Mouse (Mus musculus) midbrain, embryonic 11.5 days (tissue): Measurements from ENCODE around the gene Sox18. TPM values are rescaled to one million over a fixed set of nuclear protein-coding genes. Genes with fewer than 3 reads are reported as not detected.

ENCODE experiments used
- ATAC-seq: fragments of 200-750 bp; cut with Nextera tagmentation; 2 replicates; pipeline ENCODE4 v1.8.0; 2017; ENCODE audit warnings: moderate TSS enrichment, moderate library complexity; ENCODE audit not compliant: low FRiP score
- DNase-seq: peaks from one replicate; pipeline ENCODE4 v3.0.0; 2015; ENCODE audit warnings: low spot score; ENCODE audit errors: missing footprints
- H3K27ac ChIP-seq: fragments of 300-500 bp; sonication (generic); 2 replicates; pipeline ENCODE4 v1.5.1; 2014; ENCODE audit warnings: low read depth, low read length
- H3K27me3 ChIP-seq: fragments of 300-500 bp; sonication (generic); 2 replicates; pipeline ENCODE4 v1.6.1; 2014; ENCODE audit warnings: mild to moderate bottlenecking, low read length, moderate library complexity, mixed read lengths; ENCODE audit not compliant: control insufficient read depth, insufficient read depth
- H3K36me3 ChIP-seq: fragments of 300-500 bp; sonication (generic); 2 replicates; pipeline ENCODE4 v1.6.1; 2014; ENCODE audit warnings: mild to moderate bottlenecking, low read length, moderate library complexity, mixed read lengths; ENCODE audit not compliant: control insufficient read depth, insufficient read depth
- H3K4me1 ChIP-seq: fragments of 300-500 bp; sonication (generic); 2 replicates; pipeline ENCODE4 v1.6.1; 2014; ENCODE audit warnings: low read length; ENCODE audit not compliant: control insufficient read depth, insufficient read depth
- H3K4me2 ChIP-seq: fragments of 300-500 bp; sonication (generic); 2 replicates; pipeline ENCODE4 v1.6.1; 2014; ENCODE audit warnings: mild to moderate bottlenecking, moderate library complexity
- H3K4me3 ChIP-seq: fragments of 300-500 bp; sonication (generic); 2 replicates; pipeline ENCODE4 v1.5.1; 2014; ENCODE audit warnings: low read depth, low read length
- H3K9ac ChIP-seq: fragments of 300-500 bp; sonication (generic); 2 replicates; pipeline ENCODE4 v1.6.1; 2014; ENCODE audit warnings: low read length
- H3K9me3 ChIP-seq: fragments of 300-500 bp; sonication (generic); 2 replicates; pipeline ENCODE4 v1.6.1; 2016; ENCODE audit warnings: low read length; ENCODE audit not compliant: control insufficient read depth
- WGBS: fragments of 180-500 bp; shearing (Covaris S2); extraction: QIAGEN DNeasy Blood & Tissue Kit; methylation state at CpG from one replicate; pipeline ENCODE4 v1.1.7; 2014; 5-methylcytosine and 5-hydroxymethylcytosine counted together
- polyA plus RNA-seq: library from polyadenylated mRNA; unstranded; fragments of >200 nt; fragmentation: Nextera tagmentation; extraction: Ambion mirVana; gene quantifications from 2 replicates; pipeline ENCODE4 v1.2.1, GENCODE M21; 2014

Gene Sox18
- polyA plus RNA-seq, 1 experiment from 2014 or later, result 14.6 TPM

DNA sequence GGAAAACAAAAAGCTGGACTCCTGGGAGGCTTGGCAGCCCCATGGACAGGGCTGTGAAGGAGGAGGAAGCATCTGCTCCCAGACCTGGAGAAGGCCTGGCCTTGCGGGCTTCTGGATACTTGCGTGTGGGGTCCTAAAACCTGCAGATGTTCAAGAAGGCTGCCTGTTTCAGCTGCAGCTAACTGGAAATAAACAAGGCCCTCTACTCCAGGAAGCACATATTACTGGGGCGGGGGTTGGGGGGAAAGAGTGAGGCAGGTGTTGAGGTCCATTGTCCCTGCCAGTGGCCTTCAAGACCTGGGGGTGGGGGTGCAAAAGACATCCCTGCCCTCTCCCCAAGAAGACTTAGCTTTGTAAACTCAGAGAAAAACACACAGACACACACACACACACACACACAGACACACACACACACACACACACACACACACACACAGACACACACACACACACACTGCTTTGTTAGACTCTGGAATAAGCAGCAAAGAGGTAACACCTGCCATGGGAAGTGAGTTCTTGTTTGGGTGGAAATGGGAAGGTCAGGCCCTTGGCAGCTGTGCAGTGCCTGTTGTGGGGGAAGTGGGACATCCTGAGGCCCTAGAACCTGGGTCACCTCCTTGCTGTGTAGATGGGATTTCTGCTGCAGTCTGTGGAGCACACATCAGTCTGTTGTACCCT lies 8.7 kb downstream of the Sox18 start:
- Histone ChIP-seq H3K4me3 (no peak overlapping the region), H3K4me2 (no peak overlapping the region), H3K27ac (no peak overlapping the region), H3K4me1 (no peaks in the 10 kb centered on the region), H3K36me3 (no peaks in the 10 kb centered on the region; the same call in 1 of the 2 replicates), H3K9me3 (no peaks in the 10 kb centered on the region), H3K9ac (no peak overlapping the region), H3K27me3 (no peaks in the 10 kb centered on the region)
- DNase-seq (no peak), ATAC-seq (no peak)
- WGBS, result 83% methylated on average over 3 of the region's 3 CpGs

DNA sequence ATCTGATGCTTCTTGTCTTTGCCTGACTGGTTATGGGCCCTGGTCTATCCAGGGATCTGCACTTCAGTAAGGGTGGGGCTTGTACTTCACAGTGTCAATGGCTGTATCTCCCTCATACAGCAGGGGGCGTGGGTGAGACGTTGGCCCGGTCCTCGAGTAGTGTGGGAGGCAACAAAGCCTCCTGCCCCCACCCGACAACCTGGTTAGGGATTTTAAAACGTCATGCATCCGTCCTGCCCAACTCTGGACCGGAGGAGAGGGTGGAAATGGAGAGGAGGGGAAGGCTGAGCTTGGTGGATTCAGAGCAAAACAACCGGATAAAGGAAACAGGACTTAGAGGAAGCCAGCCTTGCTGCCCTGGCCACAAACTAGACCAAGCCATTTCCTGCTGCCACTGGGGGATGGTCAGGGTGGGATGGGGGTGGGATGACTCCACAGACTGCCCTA lies 11.8 kb downstream of the Sox18 start:
- Histone ChIP-seq H3K4me3 (no peak overlapping the region), H3K27ac (no peak overlapping the region), H3K4me2 (no peak overlapping the region), H3K36me3 (peaks cover 6% of the 10 kb centered on the region; the same call in 1 of the 2 replicates), H3K4me1 (no peaks in the 10 kb centered on the region), H3K27me3 (no peaks in the 10 kb centered on the region), H3K9me3 (no peaks in the 10 kb centered on the region), H3K9ac (no peak overlapping the region)
- peak; percentile 85 for ATAC-seq
- DNase-seq, result peak; percentile 90
- WGBS, result 10% methylated on average over 9 of the region's 9 CpGs

DNA sequence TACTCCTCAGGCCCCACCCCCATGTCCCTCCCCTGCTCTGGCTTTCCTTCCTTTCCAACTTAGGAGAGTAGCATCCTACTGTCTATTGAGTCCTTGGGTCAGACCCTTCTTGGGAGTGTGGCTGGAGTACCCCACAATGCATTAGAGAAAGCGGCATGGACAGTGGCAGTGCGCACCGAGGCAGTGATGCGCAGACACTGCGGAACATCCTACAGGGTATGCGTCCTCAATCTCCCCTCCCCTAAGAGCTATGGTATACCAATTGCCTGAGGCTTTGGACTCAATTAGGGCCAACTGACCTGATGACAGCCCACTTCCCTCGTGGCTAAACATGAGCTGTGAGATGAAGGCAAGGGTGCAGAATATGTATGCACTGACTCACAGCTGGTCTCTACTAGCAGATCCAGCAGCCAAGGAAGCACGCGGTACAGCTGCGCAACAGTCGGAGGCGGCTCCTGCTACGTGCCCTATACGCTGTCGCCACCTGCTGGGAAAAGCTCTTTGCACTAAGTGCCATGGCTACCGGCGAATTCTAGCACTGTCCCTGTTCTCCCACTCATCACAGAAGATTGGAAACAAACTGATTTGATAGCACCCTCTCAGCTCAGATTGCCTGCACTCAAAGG lies 12.4 kb downstream of the Sox18 start:
- Histone ChIP-seq H3K27me3 (no peaks in the 10 kb centered on the region), H3K4me1 (no peaks in the 10 kb centered on the region), H3K4me2 (no peak overlapping the region), H3K36me3 (peaks cover 6% of the 10 kb centered on the region; the same call in 1 of the 2 replicates), H3K27ac (no peak overlapping the region), H3K9ac (no peak overlapping the region), H3K9me3 (no peaks in the 10 kb centered on the region), H3K4me3 (no peak overlapping the region)
- ATAC-seq, result peak; percentile 55; the same call in 1 of the 2 replicates
- peak; percentile 85 for DNase-seq
- 33% methylated on average over 17 of the region's 17 CpGs for WGBS

DNA sequence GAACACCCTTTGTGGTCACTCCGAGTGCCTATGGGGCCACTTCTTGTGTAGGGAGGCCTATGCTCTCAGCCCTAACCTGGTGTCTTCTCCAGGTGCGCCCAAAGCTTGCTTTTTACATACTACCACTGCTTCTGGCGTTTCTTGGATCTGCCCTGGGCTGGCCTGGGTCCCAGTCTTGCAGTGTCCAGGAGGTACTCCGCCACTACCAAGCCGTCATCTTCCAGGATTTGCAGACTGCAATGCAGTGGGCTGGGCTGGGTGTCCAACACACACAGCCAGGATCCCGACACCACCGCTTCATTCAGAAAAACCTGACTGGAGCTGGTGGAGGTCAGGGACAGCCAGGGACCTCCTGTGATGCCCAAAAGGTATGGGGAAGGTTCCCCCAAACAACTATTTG lies 12.9 kb downstream of the Sox18 start:
- no peak for DNase-seq
- Histone ChIP-seq H3K36me3 (peaks cover 6% of the 10 kb centered on the region; the same call in 1 of the 2 replicates), H3K4me1 (no peaks in the 10 kb centered on the region), H3K9ac (no peak overlapping the region), H3K9me3 (no peaks in the 10 kb centered on the region), H3K4me3 (no peak overlapping the region), H3K27ac (no peak overlapping the region), H3K4me2 (no peak overlapping the region), H3K27me3 (no peaks in the 10 kb centered on the region)
- no peak for ATAC-seq
- WGBS, result 83% methylated on average over 7 of the region's 7 CpGs

DNA sequence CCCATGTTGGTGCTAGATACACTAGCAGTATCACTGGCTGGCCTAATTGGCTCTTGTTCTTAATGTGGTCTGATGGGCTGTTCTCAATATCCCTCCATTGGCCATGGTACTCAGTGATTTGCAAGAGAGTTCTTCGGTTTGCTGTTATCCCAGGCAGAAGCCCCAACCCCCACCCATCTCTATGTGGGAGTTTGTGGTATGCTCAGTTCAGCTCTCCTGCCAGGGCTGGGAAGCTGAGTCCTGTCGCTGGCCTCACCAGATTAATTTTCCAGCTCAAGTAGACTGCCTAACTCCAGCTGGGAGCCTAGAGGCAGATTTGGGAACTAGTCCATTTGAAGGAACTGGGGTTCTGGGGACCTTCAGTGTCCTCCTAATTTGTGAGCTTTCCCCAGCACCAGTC lies 14.0 kb downstream of the Sox18 start:
- ATAC-seq (no peak), DNase-seq (no peak)
- Histone ChIP-seq H3K27me3 (no peaks in the 10 kb centered on the region), H3K36me3 (peaks cover 9% of the 10 kb centered on the region; the same call in 1 of the 2 replicates), H3K4me1 (no peaks in the 10 kb centered on the region), H3K9ac (no peak overlapping the region), H3K27ac (no peak overlapping the region), H3K4me3 (no peak overlapping the region), H3K4me2 (no peak overlapping the region), H3K9me3 (no peaks in the 10 kb centered on the region)
- 78% methylated on average over 2 of the region's 2 CpGs for WGBS

DNA sequence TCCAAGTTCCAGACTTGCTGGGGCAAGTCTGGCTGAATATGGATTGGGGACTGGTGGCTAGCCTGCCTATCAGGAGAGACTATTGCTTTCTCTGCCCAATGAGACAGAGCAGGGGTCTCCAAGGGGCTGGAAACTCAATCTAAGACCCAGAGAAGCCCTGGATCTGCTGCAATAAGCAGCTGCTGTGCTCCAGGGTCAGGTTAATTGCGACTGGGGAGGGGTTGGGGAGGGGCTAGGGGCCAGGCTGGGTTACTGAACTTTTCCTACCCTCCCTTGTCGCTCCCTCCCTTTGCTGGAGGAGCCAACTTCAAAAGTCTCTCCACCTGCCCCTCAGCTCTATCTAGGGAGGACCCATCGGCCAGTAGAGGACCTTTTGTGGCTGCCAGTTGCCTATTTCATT lies 14.7 kb downstream of the Sox18 start, which contains the start of gene Gm29797:
Gm29797 (plus strand) TSS at position 301 of the 400 bp plus-strand sequence.
- H3K36me3 ChIP-seq, result peaks cover 13% of the 10 kb centered on the region; the same call in 1 of the 2 replicates
- 81% methylated on average over 3 of the region's 3 CpGs for WGBS
- H3K9ac ChIP-seq, result no peak within 1 kb of the TSS

DNA sequence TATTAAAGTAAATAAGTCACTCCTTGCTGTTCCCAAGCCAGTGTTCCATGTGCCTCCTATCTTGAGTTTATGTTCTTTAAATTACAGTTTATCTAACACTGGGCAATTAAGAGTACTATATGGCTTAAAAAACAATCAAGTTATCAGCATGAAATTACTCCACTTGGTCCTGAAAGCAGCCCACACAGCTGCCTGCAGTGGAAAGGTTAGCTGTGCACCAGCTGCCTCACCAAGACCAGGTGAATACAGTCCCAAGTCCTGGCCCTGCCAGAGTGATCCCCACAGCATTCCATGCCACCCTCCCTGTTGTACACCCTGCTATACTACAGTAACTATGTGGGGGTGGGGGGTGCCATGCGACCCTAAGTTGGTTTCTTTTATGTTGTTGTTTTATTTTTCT lies 17.9 kb downstream of the Sox18 start:
- Histone ChIP-seq H3K36me3 (peaks cover 26% of the 10 kb centered on the region; the same call in 1 of the 2 replicates), H3K4me1 (no peaks in the 10 kb centered on the region), H3K27me3 (no peaks in the 10 kb centered on the region), H3K9me3 (no peaks in the 10 kb centered on the region), H3K9ac (no peak overlapping the region), H3K4me3 (no peak overlapping the region), H3K4me2 (no peak overlapping the region), H3K27ac (no peak overlapping the region)
- ATAC-seq (no peak), DNase-seq (no peak)
- WGBS, result 90% methylated on average over 1 of the region's 1 CpGs

More for the DNA sequence above, 14.7 kb downstream of the Sox18 start, which contains the start of gene Gm29797:
- Histone ChIP-seq H3K4me2 (no peak within 1 kb of the TSS), H3K4me3 (no peak within 1 kb of the TSS), H3K9me3 (no peaks in the 10 kb centered on the region), H3K27me3 (no peaks in the 10 kb centered on the region), H3K27ac (no peak within 1 kb of the TSS), H3K4me1 (no peaks in the 10 kb centered on the region)
- DNase-seq (no peak), ATAC-seq (no peak)

DNA sequence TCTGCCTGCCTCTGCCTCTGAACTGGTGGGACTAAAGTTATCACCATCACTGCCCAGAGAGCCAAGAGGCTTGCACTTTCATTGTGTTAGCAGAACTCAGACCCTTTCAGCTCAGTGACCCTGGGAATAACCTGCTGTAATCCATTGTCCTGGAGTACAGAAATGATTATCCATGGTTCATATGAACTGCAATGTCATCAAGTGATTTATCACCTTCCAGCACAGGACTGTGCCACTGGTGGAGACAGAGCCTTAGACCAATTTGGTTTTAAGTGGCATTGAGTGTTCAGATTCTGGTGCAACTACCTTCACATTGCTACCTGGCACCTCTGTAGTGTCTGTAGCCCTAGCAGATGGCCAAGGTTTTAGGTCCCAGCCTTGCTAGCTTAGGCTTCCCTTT lies 18.4 kb downstream of the Sox18 start:
- Histone ChIP-seq H3K27me3 (no peaks in the 10 kb centered on the region), H3K4me3 (no peak overlapping the region), H3K27ac (no peak overlapping the region), H3K9ac (no peak overlapping the region), H3K9me3 (no peaks in the 10 kb centered on the region), H3K4me2 (no peak overlapping the region), H3K36me3 (peaks cover 26% of the 10 kb centered on the region; the same call in 1 of the 2 replicates), H3K4me1 (no peaks in the 10 kb centered on the region)
- DNase-seq (no peak), ATAC-seq (no peak)

DNA sequence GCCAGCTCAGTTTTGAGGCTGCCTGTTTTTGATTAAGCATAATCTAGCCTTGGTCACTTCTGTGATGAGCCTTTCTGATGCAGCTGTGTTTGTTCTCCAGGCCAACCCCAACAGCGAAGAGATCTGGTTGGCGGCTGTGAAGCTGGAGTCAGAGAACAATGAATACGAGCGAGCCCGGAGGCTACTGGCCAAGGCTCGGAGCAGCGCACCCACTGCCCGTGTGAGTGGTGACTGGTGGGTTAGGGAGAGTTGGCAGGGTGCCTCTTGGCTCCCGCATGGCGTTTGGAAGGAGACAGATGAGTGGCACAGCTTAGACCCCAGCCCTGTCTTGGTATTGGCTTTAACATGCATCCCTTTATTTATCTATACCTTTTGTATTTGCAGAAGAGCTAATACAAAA lies 22.5 kb downstream of the Sox18 start:
- H3K27me3 ChIP-seq, result no peaks in the 10 kb centered on the region
- H3K4me3 ChIP-seq, result no peak overlapping the region
- no peak overlapping the region for H3K4me2 ChIP-seq
- WGBS, result 92% methylated on average over 10 of the region's 10 CpGs
- H3K9me3 ChIP-seq, result no peaks in the 10 kb centered on the region
- peaks cover 22% of the 10 kb centered on the region; the same call in 1 of the 2 replicates for H3K36me3 ChIP-seq
- ATAC-seq, result no peak
- no peaks in the 10 kb centered on the region for H3K4me1 ChIP-seq
- no peak overlapping the region for H3K27ac ChIP-seq
- H3K9ac ChIP-seq, result no peak overlapping the region
- no peak for DNase-seq
